Mouse (Mus musculus) spleen, adult 18-20 months (tissue): ENCODE data around the gene Gm4567.
"Not testable (repeated sequence)": the region's sequence is repeated elsewhere in the genome, so short reads cannot be mapped to it uniquely, and the experiment has no call there.

Experiments
- DNase-seq, 2 experiments: peaks; one replicate each; pipeline ENCODE4 v3.0.0; 2022; ENCODE audit warnings: mixed read lengths in 2 of 2

Gm4567 gene

DNA sequence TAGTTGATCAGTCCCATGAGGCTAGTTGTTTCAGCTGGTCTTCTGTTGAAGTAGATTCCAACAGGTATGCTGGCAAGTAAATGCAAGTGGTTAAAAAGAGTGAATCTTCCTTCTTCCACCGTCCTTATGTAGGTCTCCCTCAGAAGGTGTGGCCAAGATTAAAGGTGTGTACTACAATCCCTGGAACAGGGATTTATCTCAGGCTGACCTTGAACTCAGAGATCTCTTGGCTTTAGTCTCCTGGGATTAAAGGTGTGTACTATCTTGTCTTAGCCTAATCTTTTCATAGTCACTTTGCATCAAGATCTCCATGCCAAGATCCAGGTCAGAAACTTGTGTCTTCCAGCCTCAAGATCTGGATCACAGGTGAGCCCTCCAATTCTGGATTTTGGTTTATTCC is at the start of gene Gm4567:
Gm4567 (minus strand) TSS at position 101 of the 400 bp plus-strand sequence.
- DNase-seq = not testable (repeated sequence)

DNA sequence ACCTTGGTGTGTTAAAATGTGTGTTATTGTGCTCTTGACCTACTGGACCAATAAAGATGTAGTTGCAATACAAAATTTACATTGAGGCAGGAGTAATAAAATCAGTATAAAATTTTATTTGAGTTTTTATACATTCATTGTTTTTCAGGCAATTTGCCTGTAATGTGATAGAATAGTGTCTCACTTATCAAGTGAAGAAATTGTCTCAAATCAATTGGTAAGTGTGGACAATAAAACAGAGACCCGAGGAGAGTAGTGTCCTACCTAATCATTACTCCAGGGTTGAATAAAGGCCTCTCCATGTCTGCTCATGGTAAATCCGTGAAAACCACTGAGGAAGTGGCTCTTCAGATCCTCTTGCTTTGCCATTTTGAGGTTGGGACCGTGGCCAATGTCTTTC is 41.9 kb upstream of the Gm4567 start, which contains the start of gene Vmn1r157:
Vmn1r157 (plus strand) TSS at position 301 of the 400 bp plus-strand sequence.
- not testable (repeated sequence) for DNase-seq

DNA sequence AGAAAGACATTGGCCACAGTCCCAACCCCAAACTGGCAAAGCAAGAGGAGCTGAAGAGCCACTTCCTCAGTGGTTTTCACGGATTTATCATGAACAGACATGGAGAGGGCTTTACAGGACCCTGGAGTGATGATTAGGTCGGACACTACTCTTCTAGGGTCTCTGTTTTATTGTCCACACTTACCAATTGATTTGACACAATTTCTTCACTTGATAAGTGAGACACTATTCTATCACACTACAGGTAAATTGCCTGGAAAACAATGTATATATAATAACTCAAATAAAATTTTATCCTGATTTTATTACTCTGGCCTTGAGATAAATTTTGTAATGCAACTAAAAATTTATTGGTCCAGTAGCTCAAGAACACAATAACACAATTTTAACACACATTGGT is 27.3 kb downstream of the Gm4567 start, which contains the start of gene Gm8693:
Gm8693 (minus strand) TSS at position 101 of the 400 bp plus-strand sequence.
- not testable (repeated sequence) for DNase-seq
